Mouse (Mus musculus) heart, embryonic 12.5 days (tissue): ENCODE data around the gene Plcl1. TPM values are rescaled to one million over a fixed set of nuclear protein-coding genes. Genes with fewer than 3 reads are reported as not detected.
A peak's percentile ranks its signal among the peaks of the same experiment; 100 is the strongest.

ENCODE experiments used
- ATAC-seq: fragments of 200-750 bp; cut with Nextera tagmentation; 2 replicates; pipeline ENCODE4 v1.8.0; 2017; ENCODE audit warnings: moderate TSS enrichment, moderate library complexity; ENCODE audit not compliant: insufficient number of reproducible peaks, low FRiP score
- H3K27ac ChIP-seq: fragments of 300-500 bp; sonication (generic); 2 replicates; pipeline ENCODE4 v1.5.1; 2016; ENCODE audit warnings: mild to moderate bottlenecking, moderate library complexity; ENCODE audit not compliant: poor library complexity, severe bottlenecking
- H3K27me3 ChIP-seq: fragments of 300-500 bp; sonication (generic); replicated peaks from 2 replicates; pipeline ENCODE4 v1.6.1; 2016; ENCODE audit warnings: mild to moderate bottlenecking, moderate library complexity
- H3K36me3 ChIP-seq: fragments of 300-500 bp; sonication (generic); 2 replicates; pipeline ENCODE4 v1.6.1; 2016; ENCODE audit warnings: mild to moderate bottlenecking, moderate library complexity
- H3K4me1 ChIP-seq: fragments of 300-500 bp; sonication (generic); replicated peaks from 2 replicates; pipeline ENCODE4 v1.6.1; 2016; ENCODE audit warnings: mild to moderate bottlenecking
- H3K4me2 ChIP-seq: fragments of 300-500 bp; sonication (generic); 2 replicates; pipeline ENCODE4 v1.6.1; 2016; ENCODE audit warnings: mild to moderate bottlenecking, moderate library complexity
- H3K4me3 ChIP-seq: fragments of 300-500 bp; sonication (generic); 2 replicates; pipeline ENCODE4 v1.5.1; 2016; ENCODE audit warnings: mild to moderate bottlenecking
- H3K9ac ChIP-seq: fragments of 300-500 bp; sonication (generic); 2 replicates; pipeline ENCODE4 v1.6.1; 2016; ENCODE audit warnings: mild to moderate bottlenecking, moderate library complexity
- H3K9me3 ChIP-seq: fragments of 300-500 bp; sonication (generic); replicated peaks from 2 replicates; pipeline ENCODE4 v1.6.1; 2016; ENCODE audit warnings: mild to moderate bottlenecking, moderate library complexity
- WGBS: fragments of 180-500 bp; shearing (Covaris S2); methylation state at CpG from one replicate; pipeline ENCODE4 v1.1.7; 2016; 5-methylcytosine and 5-hydroxymethylcytosine counted together
- polyA plus RNA-seq: library from polyadenylated mRNA; unstranded; fragments of >200 nt; fragmentation: Nextera tagmentation; extraction: Ambion mirVana; gene quantifications from 2 replicates; pipeline ENCODE4 v1.2.1, GENCODE M21; 2016

The Plcl1 gene
- polyA plus RNA-seq, 1 experiment from 2014 or later = 0.80 TPM

- no peaks in the 10 kb centered on the region for H3K27me3 ChIP-seq
- 55% methylated on average over 8 of the region's 8 CpGs for WGBS
- H3K36me3 ChIP-seq = no peaks in the 10 kb centered on the region
- H3K4me1 ChIP-seq = peaks cover 4% of the 10 kb centered on the region
- no peak for ATAC-seq
- H3K9ac ChIP-seq = no peak overlapping the region
- no peaks in the 10 kb centered on the region for H3K9me3 ChIP-seq
- H3K4me2 ChIP-seq = peak overlapping the region; percentile 34
- H3K4me3 ChIP-seq = no peak overlapping the region
- no peak overlapping the region for H3K27ac ChIP-seq
Observed at GRCm38 (mm10) chr1:55437095-55437494, 31.4 kb downstream of the Plcl1 start.

DNA sequence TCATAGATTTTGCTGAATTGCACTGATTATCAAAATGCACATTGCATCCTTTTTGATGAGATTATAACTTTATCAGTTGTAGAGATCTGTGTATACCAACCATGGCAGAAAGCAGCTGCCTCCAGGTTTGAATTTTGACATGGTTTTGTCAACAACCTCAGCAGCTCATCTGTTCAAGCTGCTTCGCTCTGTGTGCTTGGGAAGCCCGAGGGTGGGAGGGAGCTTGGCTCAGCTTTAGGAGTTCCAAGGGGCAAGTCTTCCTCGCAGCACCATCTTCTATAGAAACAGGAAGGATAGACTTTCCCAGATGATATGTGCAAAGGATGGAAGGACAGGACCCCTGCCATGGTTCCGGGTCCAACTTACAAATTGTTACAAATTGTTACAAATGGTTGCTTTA is 32.9 kb downstream of the Plcl1 start:
- Histone ChIP-seq H3K27me3 (no peaks in the 10 kb centered on the region), H3K9me3 (no peaks in the 10 kb centered on the region), H3K4me3 (no peak overlapping the region), H3K36me3 (no peaks in the 10 kb centered on the region), H3K27ac (no peak overlapping the region), H3K4me1 (peaks cover 4% of the 10 kb centered on the region), H3K9ac (no peak overlapping the region), H3K4me2 (no peak overlapping the region)
- 82% methylated on average over 4 of the region's 4 CpGs for WGBS
- ATAC-seq = no peak

DNA sequence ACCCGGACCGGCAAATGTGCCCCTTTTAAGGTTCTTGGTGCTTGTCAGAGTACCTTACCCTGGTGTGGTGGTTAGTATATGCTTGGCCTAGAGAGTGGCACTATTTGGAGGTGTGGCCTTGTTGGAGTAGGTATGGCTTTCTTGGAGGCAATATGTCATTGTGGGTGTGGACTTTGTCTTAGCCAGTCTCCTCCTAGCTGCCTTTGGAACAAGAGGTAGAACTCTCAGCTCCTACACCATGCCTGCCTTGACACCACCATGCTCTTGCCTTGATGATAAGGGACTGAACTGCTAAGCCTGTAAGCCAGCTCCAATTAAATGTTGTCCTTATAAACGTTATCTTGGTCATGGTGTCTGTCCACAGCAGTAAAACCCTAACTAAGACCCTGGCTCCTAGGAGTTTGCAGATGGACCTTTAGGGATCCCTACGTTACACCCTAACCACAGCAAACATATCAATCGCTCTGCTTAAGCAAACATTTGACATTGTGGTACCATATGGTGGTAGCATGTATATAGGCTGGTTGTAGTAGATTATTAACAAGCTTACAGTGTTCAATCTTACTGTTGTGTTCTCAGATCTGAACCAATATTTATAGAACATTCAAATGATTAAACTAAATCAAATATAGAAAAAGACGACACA is 39.4 kb downstream of the Plcl1 start:
- Histone ChIP-seq H3K27me3 (no peaks in the 10 kb centered on the region), H3K4me3 (no peak overlapping the region), H3K9me3 (no peaks in the 10 kb centered on the region), H3K9ac (no peak overlapping the region), H3K36me3 (no peaks in the 10 kb centered on the region), H3K4me1 (peaks cover 14% of the 10 kb centered on the region), H3K27ac (no peak overlapping the region), H3K4me2 (no peak overlapping the region)
- WGBS = 74% methylated on average over 6 of the region's 6 CpGs
- ATAC-seq = no peak

GRCm38 (mm10) chr1:55445689-55446044 is 39.9 kb downstream of the Plcl1 start:
- no peak overlapping the region for H3K4me2 ChIP-seq
- H3K36me3 ChIP-seq = no peaks in the 10 kb centered on the region
- H3K4me1 ChIP-seq = peaks cover 14% of the 10 kb centered on the region
- no peak overlapping the region for H3K27ac ChIP-seq
- H3K9ac ChIP-seq = no peak overlapping the region
- no peaks in the 10 kb centered on the region for H3K27me3 ChIP-seq
- no peak overlapping the region for H3K4me3 ChIP-seq
- ATAC-seq = 0 out of 2 replicates have a peak, but pooled peaks have one; percentile 36
- 14% methylated on average over 3 of the region's 3 CpGs for WGBS
- H3K9me3 ChIP-seq = no peaks in the 10 kb centered on the region

- no peak for ATAC-seq
- H3K4me2 ChIP-seq = no peak overlapping the region
- no peaks in the 10 kb centered on the region for H3K9me3 ChIP-seq
- WGBS = 60% methylated on average over 5 of the region's 5 CpGs
- H3K4me3 ChIP-seq = no peak overlapping the region
- no peak overlapping the region for H3K27ac ChIP-seq
- no peak overlapping the region for H3K9ac ChIP-seq
- peaks cover 14% of the 10 kb centered on the region for H3K4me1 ChIP-seq
- H3K27me3 ChIP-seq = no peaks in the 10 kb centered on the region
- no peaks in the 10 kb centered on the region for H3K36me3 ChIP-seq
Observed at GRCm38 (mm10) chr1:55446273-55446672, 40.6 kb downstream of the Plcl1 start.

DNA sequence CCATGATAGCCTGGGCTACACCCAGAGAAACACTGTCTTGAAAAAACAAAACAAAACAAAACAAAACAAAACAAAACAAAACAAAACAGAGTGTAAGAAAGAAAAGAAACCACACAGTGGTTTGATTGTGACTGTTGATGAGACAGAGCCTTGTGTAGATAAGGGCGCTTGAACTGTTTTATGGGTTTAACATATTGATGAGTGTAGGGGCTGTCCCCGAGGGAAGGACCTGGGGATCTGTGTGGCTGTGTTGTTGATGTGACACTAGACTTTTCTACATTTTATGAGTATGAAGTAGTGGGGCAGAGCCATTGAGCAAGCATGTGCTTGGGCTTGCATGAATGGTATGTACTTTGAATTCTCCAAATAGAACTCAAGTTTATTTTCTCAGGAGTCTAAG is 41.2 kb downstream of the Plcl1 start:
- WGBS = 80% methylated on average over 2 of the region's 2 CpGs
- Histone ChIP-seq H3K9ac (no peak overlapping the region), H3K27me3 (no peaks in the 10 kb centered on the region), H3K4me3 (no peak overlapping the region), H3K4me2 (no peak overlapping the region), H3K4me1 (peaks cover 14% of the 10 kb centered on the region), H3K36me3 (no peaks in the 10 kb centered on the region), H3K27ac (no peak overlapping the region), H3K9me3 (no peaks in the 10 kb centered on the region)
- ATAC-seq = no peak

DNA sequence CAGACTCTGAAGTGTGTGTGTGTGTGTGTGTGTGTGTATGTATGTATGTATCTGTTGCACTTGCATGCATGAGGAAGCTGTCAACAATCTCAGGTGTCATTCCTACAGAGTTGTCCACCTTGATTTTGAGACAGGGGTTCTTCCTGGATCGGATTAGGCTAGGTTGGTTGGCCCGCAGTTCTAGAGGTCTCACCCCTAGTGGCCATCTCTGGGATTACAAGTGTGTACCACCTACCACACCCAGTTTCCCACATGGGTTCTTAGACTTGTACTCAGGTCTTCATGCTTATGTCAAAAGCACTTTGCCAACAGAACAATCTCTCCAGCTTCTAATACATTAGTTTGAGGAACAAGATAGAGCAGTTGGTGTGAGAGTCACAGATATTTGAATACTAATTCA is 41.9 kb downstream of the Plcl1 start:
- H3K36me3 ChIP-seq = no peaks in the 10 kb centered on the region
- H3K9me3 ChIP-seq = no peaks in the 10 kb centered on the region
- peaks cover 14% of the 10 kb centered on the region for H3K4me1 ChIP-seq
- 90% methylated on average over 2 of the region's 2 CpGs for WGBS
- no peak overlapping the region for H3K27ac ChIP-seq
- ATAC-seq = no peak
- H3K9ac ChIP-seq = no peak overlapping the region
- H3K4me2 ChIP-seq = no peak overlapping the region
- no peak overlapping the region for H3K4me3 ChIP-seq
- no peaks in the 10 kb centered on the region for H3K27me3 ChIP-seq

- no peak for ATAC-seq
- H3K27me3 ChIP-seq = no peaks in the 10 kb centered on the region
- no peaks in the 10 kb centered on the region for H3K36me3 ChIP-seq
- no peak overlapping the region for H3K4me2 ChIP-seq
- H3K9me3 ChIP-seq = no peaks in the 10 kb centered on the region
- H3K4me1 ChIP-seq = peaks cover 14% of the 10 kb centered on the region
- H3K9ac ChIP-seq = no peak overlapping the region
- H3K27ac ChIP-seq = no peak overlapping the region
- H3K4me3 ChIP-seq = no peak overlapping the region
- 82% methylated on average over 1 of the region's 1 CpGs for WGBS
Observed at GRCm38 (mm10) chr1:55448104-55448503, 42.4 kb downstream of the Plcl1 start.

DNA sequence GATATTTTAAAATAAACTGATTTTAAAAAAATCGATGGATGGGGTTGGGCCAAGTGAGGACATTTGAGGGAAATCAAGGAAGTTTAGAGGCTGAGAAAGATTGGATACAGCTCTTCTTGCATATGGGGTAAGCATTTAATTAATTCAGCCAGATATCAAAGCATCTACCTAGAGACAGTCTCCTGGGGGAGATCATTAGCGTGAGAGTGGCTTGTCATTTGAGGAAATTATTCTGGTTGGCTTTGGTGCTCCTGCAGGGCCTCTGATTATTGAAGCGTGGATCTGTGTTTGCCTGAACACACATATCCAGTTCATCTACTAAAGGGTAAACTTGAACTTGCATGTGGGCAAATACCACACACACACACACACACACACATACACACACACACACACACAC is 44.1 kb downstream of the Plcl1 start:
- H3K4me3 ChIP-seq = no peak overlapping the region
- no peaks in the 10 kb centered on the region for H3K9me3 ChIP-seq
- WGBS = 89% methylated on average over 3 of the region's 3 CpGs
- peaks cover 14% of the 10 kb centered on the region for H3K4me1 ChIP-seq
- no peak overlapping the region for H3K4me2 ChIP-seq
- no peak overlapping the region for H3K27ac ChIP-seq
- ATAC-seq = no peak
- no peaks in the 10 kb centered on the region for H3K36me3 ChIP-seq
- H3K27me3 ChIP-seq = no peaks in the 10 kb centered on the region
- no peak overlapping the region for H3K9ac ChIP-seq

GRCm38 (mm10) chr1:55454119-55454518 is 48.4 kb downstream of the Plcl1 start:
- Histone ChIP-seq H3K9ac (no peak overlapping the region), H3K27me3 (no peaks in the 10 kb centered on the region), H3K4me3 (no peak overlapping the region), H3K9me3 (no peaks in the 10 kb centered on the region), H3K27ac (no peak overlapping the region), H3K4me2 (no peak overlapping the region), H3K4me1 (no peaks in the 10 kb centered on the region), H3K36me3 (no peaks in the 10 kb centered on the region)
- no peak for ATAC-seq
- WGBS = 66% methylated on average over 5 of the region's 5 CpGs

DNA sequence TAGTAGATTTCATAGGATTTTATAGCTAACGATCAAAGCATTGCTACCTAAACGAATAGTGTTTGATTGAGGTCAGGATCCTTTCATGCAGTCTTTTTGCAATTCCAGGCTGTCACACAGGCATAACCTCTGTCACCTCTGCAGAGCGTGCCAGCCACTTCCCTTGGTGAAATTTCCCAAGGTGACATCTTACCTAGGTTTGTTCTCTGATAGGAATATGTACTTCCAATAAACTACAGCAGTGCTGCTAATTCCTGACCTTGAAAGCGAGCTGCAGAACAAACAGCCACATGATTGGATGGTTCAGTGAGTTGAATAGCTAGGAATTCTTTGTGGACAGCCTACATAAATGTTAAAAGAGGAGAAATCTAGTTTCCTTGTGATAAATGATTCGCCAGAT is 56.6 kb downstream of the Plcl1 start:
- WGBS = 74% methylated on average over 5 of the region's 5 CpGs
- Histone ChIP-seq H3K9me3 (no peaks in the 10 kb centered on the region), H3K9ac (no peak overlapping the region)

DNA sequence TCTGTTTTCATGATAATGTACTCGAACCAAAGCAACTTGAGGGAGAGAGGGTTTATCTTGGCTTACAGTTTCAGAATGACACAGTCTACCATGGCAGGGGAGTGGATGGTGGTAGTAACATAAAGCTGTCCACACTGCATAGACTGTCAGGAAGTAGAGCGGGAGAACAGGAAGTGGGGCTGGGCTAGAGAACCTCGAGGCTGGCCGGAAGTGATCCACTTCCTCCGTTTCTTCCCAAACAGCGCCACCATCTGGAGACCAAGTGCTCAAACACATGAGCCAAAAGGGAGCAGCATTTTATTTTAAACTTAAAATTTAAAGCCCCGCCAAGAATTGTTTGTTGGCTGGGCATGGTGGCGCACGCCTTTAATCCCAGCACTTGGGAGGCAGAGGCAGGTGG is 68.0 kb downstream of the Plcl1 start:
- Histone ChIP-seq H3K27ac (no peak overlapping the region), H3K4me1 (no peaks in the 10 kb centered on the region), H3K9me3 (no peaks in the 10 kb centered on the region), H3K9ac (no peak overlapping the region), H3K36me3 (no peaks in the 10 kb centered on the region), H3K4me2 (no peak overlapping the region), H3K27me3 (no peaks in the 10 kb centered on the region), H3K4me3 (no peak overlapping the region)
- 69% methylated on average over 9 of the region's 9 CpGs for WGBS
- ATAC-seq = no peak

More for the DNA sequence above, 56.6 kb downstream of the Plcl1 start:
- no peaks in the 10 kb centered on the region for H3K27me3 ChIP-seq
- no peak overlapping the region for H3K4me2 ChIP-seq
- H3K4me3 ChIP-seq = no peak overlapping the region
- H3K27ac ChIP-seq = no peak overlapping the region
- H3K36me3 ChIP-seq = no peaks in the 10 kb centered on the region
- no peak for ATAC-seq
- no peaks in the 10 kb centered on the region for H3K4me1 ChIP-seq
